31 mouse cellular contexts compared by ENCODE assay signal in the genomic region with DNA sequence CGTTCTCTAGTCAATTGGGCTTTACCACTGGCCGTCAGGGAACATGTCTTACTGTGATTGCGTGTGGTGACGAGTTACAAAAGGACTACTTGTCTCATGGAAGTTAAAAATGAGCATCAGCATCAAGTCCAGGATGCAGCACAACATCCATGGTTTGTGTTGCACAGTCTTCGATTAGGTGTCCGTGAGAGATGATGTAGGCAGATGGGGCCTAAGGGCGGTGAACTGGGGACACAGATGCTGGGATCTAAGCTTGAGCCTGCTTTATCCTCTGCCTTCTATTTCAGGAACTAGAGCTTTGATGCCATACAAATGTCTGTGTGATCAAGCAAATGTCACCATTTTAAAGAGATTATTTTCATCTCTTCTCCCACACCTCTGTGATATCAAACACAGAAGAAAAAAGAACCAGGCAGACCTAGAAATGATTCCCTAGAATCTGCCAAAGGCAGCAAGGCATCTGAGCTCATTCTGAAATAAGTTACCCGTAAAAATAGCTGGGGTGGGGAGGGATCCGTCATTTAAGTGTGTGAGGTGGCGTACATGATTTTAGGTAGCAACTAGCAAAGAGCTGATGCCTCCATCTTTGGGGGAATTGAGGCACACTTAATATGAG. TPM values are rescaled to one million over a fixed set of nuclear protein-coding genes. Genes with fewer than 3 reads are reported as not detected.
DNase-seq lines count a peak whose midpoint lies in the region; ATAC-seq and TF ChIP-seq lines count a peak whose summit lies in the region.
"Had no signal": no experiment of that assay in that cellular context is flagged by ENCODE, and none has a peak within 500 bp of the region (broad histone marks: within the 10 kb centered on the region; RNA-seq: fewer than 3 reads in every experiment).

No protein-coding gene starts in this region.

- no peaks in the 10 kb centered on the region for H3K9me3 ChIP-seq in stomach, postnatal 0 days (ENCODE audit: control insufficient read depth, low read length)
- H3K9me3 ChIP-seq in midbrain, embryonic 14.5 days (ENCODE audit: control insufficient read depth, low read length): no peaks in the 10 kb centered on the region
- H3K9me3 ChIP-seq in midbrain, embryonic 11.5 days (ENCODE audit: control insufficient read depth, low read length): no peaks in the 10 kb centered on the region
- H3K9me3 ChIP-seq: embryonic facial prominence, embryonic 12.5 days; embryonic facial prominence, embryonic 15.5 days; forebrain, embryonic 12.5 days; forebrain, embryonic 15.5 days; heart, embryonic 13.5 days had no signal

- no peak for DNase-seq in layer of hippocampus, adult 2 months (ENCODE audit: low spot score in 2 of 2)
- DNase-seq in layer of hippocampus, postnatal 10 days (ENCODE audit: low spot score in 2 of 2): no peak
- DNase-seq in right cerebral cortex, adult 18-20 months: peak; percentile 25
- no peak for DNase-seq in right cerebral cortex, postnatal 4 days
- DNase-seq in stomach, postnatal 0 days (ENCODE audit: low spot score): no peak
- DNase-seq in midbrain, embryonic 14.5 days: no peak
- DNase-seq in midbrain, embryonic 11.5 days (ENCODE audit: low spot score, missing footprints): no peak
- DNase-seq: adrenal gland, adult 2 months; adrenal gland, postnatal 25 days; cerebellum, adult 18-20 months; cerebellum, adult 9-10 months; cerebellum, postnatal 14 days; gastrocnemius, adult 2 months; gastrocnemius, postnatal 14 days; heart, adult 18-20 months; heart, postnatal 14 days; heart, postnatal 4 days had no signal

- H3K27me3 ChIP-seq in stomach, postnatal 0 days (ENCODE audit: control insufficient read depth, insufficient read depth, low read length): no peaks in the 10 kb centered on the region
- H3K27me3 ChIP-seq in midbrain, embryonic 14.5 days (ENCODE audit: control insufficient read depth, insufficient read depth, low read length): no peaks in the 10 kb centered on the region
- no peaks in the 10 kb centered on the region for H3K27me3 ChIP-seq in midbrain, embryonic 11.5 days (ENCODE audit: control insufficient read depth, insufficient read depth, low read length)
- H3K27me3 ChIP-seq: embryonic facial prominence, embryonic 12.5 days; embryonic facial prominence, embryonic 15.5 days; forebrain, embryonic 12.5 days; forebrain, embryonic 15.5 days; heart, embryonic 13.5 days had no signal

- 0 out of 2 replicates have a peak, but pooled peaks have one; percentile 6 for ATAC-seq in stomach, postnatal 0 days (ENCODE audit: low FRiP score, low TSS enrichment)
- no peak for ATAC-seq in midbrain, embryonic 14.5 days (ENCODE audit: low FRiP score, low TSS enrichment)
- ATAC-seq in midbrain, embryonic 11.5 days (ENCODE audit: low FRiP score): no peak
- ATAC-seq: CD4-positive, CD25-positive, alpha-beta regulatory T cell, adult 4 months; forebrain, embryonic 15.5 days; hindbrain, postnatal 0 days had no signal

- no peak for TF ChIP-seq CTCF in layer of hippocampus, adult 2 months (conservative IDR thresholded peaks at IDR 0.05)
- no peak for TF ChIP-seq CTCF in cortical plate, adult 2 months (IDR thresholded peaks at IDR 0.05; ENCODE audit: extremely low read depth, insufficient read depth, low read length)
- TF ChIP-seq CTCF in stomach, postnatal 0 days (IDR thresholded peaks at IDR 0.05; ENCODE audit: low read depth): no peak

- 93% methylated on average over 10 of the region's 10 CpGs for WGBS in stomach, postnatal 0 days
- 91% methylated on average over 10 of the region's 10 CpGs for WGBS in midbrain, embryonic 14.5 days
- WGBS in midbrain, embryonic 11.5 days: 91% methylated on average over 10 of the region's 10 CpGs

- TF ChIP-seq POLR2A in cortical plate, adult 2 months (IDR thresholded peaks at IDR 0.05; ENCODE audit: extremely low read depth, insufficient read depth, low read length): no peak

- TF ChIP-seq EP300 in stomach, postnatal 0 days (optimal IDR thresholded peaks at IDR 0.05): no peak

- peaks cover 4% of the 10 kb centered on the region; the same call in 1 of the 2 replicates for H3K36me3 ChIP-seq in stomach, postnatal 0 days (ENCODE audit: control insufficient read depth, insufficient read depth, low read length)
- H3K36me3 ChIP-seq in midbrain, embryonic 14.5 days (ENCODE audit: control insufficient read depth, insufficient read depth, low read length): peaks cover 22% of the 10 kb centered on the region
- H3K36me3 ChIP-seq in midbrain, embryonic 11.5 days (ENCODE audit: control insufficient read depth, insufficient read depth, low read length): no peaks in the 10 kb centered on the region
- H3K36me3 ChIP-seq: embryonic facial prominence, embryonic 12.5 days; embryonic facial prominence, embryonic 15.5 days had no signal

- H3K4me1 ChIP-seq in cortical plate, adult 2 months (ENCODE audit: control insufficient read depth, insufficient read depth, low read length): peaks cover 12% of the 10 kb centered on the region
- no peaks in the 10 kb centered on the region for H3K4me1 ChIP-seq in stomach, postnatal 0 days (replicated peaks; ENCODE audit: control insufficient read depth, insufficient read depth)
- H3K4me1 ChIP-seq in midbrain, embryonic 14.5 days (ENCODE audit: control insufficient read depth, insufficient read depth, low read length): peaks cover 16% of the 10 kb centered on the region
- peaks cover 7% of the 10 kb centered on the region for H3K4me1 ChIP-seq in midbrain, embryonic 11.5 days (ENCODE audit: control insufficient read depth, insufficient read depth, low read length)
- H3K4me1 ChIP-seq: embryonic facial prominence, embryonic 12.5 days; embryonic facial prominence, embryonic 15.5 days had no signal

- H3K9ac ChIP-seq in stomach, postnatal 0 days (ENCODE audit: low read length): no peak overlapping the region
- H3K9ac ChIP-seq in midbrain, embryonic 14.5 days (replicated peaks; ENCODE audit: low read length): no peak overlapping the region
- no peak overlapping the region for H3K9ac ChIP-seq in midbrain, embryonic 11.5 days (ENCODE audit: low read length)
- H3K9ac ChIP-seq: embryonic facial prominence, embryonic 12.5 days; embryonic facial prominence, embryonic 15.5 days; forebrain, embryonic 12.5 days; forebrain, embryonic 15.5 days; heart, embryonic 13.5 days; hindbrain, embryonic 14.5 days had no signal

- H3K4me2 ChIP-seq in stomach, postnatal 0 days (replicated peaks; ENCODE audit: low read depth): no peak overlapping the region
- no peak overlapping the region for H3K4me2 ChIP-seq in midbrain, embryonic 14.5 days (ENCODE audit: low read length)
- no peak overlapping the region for H3K4me2 ChIP-seq in midbrain, embryonic 11.5 days
- H3K4me2 ChIP-seq: embryonic facial prominence, embryonic 12.5 days; embryonic facial prominence, embryonic 15.5 days; forebrain, embryonic 12.5 days; forebrain, embryonic 15.5 days; heart, embryonic 13.5 days; hindbrain, embryonic 14.5 days had no signal

- H3K27ac ChIP-seq in layer of hippocampus, adult 2 months: peak overlapping the region; percentile 54; the same call in 1 of the 2 replicates
- peak overlapping the region; percentile 80 for H3K27ac ChIP-seq in cortical plate, adult 2 months (ENCODE audit: insufficient read depth, low read length)
- H3K27ac ChIP-seq in stomach, postnatal 0 days (replicated peaks): no peak overlapping the region
- H3K27ac ChIP-seq in midbrain, embryonic 14.5 days (replicated peaks; ENCODE audit: low read depth, low read length): no peak overlapping the region
- H3K27ac ChIP-seq in midbrain, embryonic 11.5 days (ENCODE audit: low read depth, low read length): no peak overlapping the region
- H3K27ac ChIP-seq: embryonic facial prominence, embryonic 12.5 days; embryonic facial prominence, embryonic 15.5 days; forebrain, embryonic 12.5 days; forebrain, embryonic 15.5 days; gastrocnemius, adult 2 months; heart, embryonic 13.5 days; hindbrain, embryonic 14.5 days; hindbrain, postnatal 0 days had no signal

- no peak overlapping the region for H3K4me3 ChIP-seq in layer of hippocampus, adult 2 months
- no peak overlapping the region for H3K4me3 ChIP-seq in cortical plate, adult 2 months (ENCODE audit: insufficient read depth, low read length)
- H3K4me3 ChIP-seq in stomach, postnatal 0 days (ENCODE audit: low read depth, low read length): no peak overlapping the region
- no peak overlapping the region for H3K4me3 ChIP-seq in midbrain, embryonic 14.5 days (replicated peaks; ENCODE audit: low read depth, low read length)
- no peak overlapping the region for H3K4me3 ChIP-seq in midbrain, embryonic 11.5 days (ENCODE audit: low read depth, low read length)
- H3K4me3 ChIP-seq: embryonic facial prominence, embryonic 12.5 days; embryonic facial prominence, embryonic 15.5 days; erythroblast, embryonic 14.5 days; forebrain, embryonic 12.5 days; forebrain, embryonic 15.5 days; gastrocnemius, adult 2 months; heart, embryonic 13.5 days had no signal

RNA-seq across cellular contexts. Expression of gene 4930524B15Rik, which starts 28.4 kb away (rescaled TPM):
- total RNA-seq in layer of hippocampus, adult 2 months (2021): not detected
- not detected for total RNA-seq in layer of hippocampus, postnatal 10 days (2021)
- 0.09 and 0.15 TPM in 2 replicates for polyA plus RNA-seq in cortical plate, adult 2 months (2012; rRNA removed)
- 0.08 and 0.10 TPM in 2 replicates for polyA plus RNA-seq in stomach, postnatal 0 days (2015; fragmentation: Nextera tagmentation; extraction: Ambion mirVana)
- polyA plus RNA-seq in midbrain, embryonic 14.5 days (2014; fragmentation: Nextera tagmentation; extraction: Ambion mirVana): 0.22 and 0.28 TPM in 2 replicates
- polyA plus RNA-seq in midbrain, embryonic 11.5 days (2014; fragmentation: Nextera tagmentation; extraction: Ambion mirVana): 0.22 and 0.39 TPM in 2 replicates
- total RNA-seq: adrenal gland, adult 2 months; adrenal gland, postnatal 25 days; gastrocnemius, adult 2 months; gastrocnemius, postnatal 14 days; gastrocnemius, postnatal 4 days; heart, adult 18-20 months; heart, postnatal 14 days; heart, postnatal 4 days; MEL had no signal
- polyA plus RNA-seq: adrenal gland, adult 2 months; C2C12; CD4-positive, CD25-positive, alpha-beta regulatory T cell, adult 4 months; embryonic facial prominence, embryonic 15.5 days; erythroblast, embryonic 14.5 days; heart, embryonic 16.5 days had no signal

Comparison
In these comparisons a context has a peak if more than half of its experiments do, and no peak if none do; other contexts are left out.
1. H3K27ac ChIP-seq: peak in layer of hippocampus, adult 2 months (single experiment) and cortical plate, adult 2 months (single experiment); none in stomach, postnatal 0 days (single experiment), midbrain, embryonic 14.5 days (single experiment) and midbrain, embryonic 11.5 days (single experiment).